Mouse (Mus musculus) neural tube, embryonic 11.5 days (tissue): ENCODE measurements around the gene Ggta1. TPM values are rescaled to one million over a fixed set of nuclear protein-coding genes. Genes with fewer than 3 reads are reported as not detected.

ENCODE experiments used
- ATAC-seq: fragments of 200-750 bp; cut with Nextera tagmentation; 2 replicates; pipeline ENCODE4 v1.8.0; 2017; ENCODE audit warnings: moderate number of reproducible peaks, mild to moderate bottlenecking, moderate TSS enrichment, moderate library complexity; ENCODE audit not compliant: insufficient read depth, low FRiP score, low TSS enrichment
- DNase-seq: peaks from one replicate; pipeline ENCODE4 v3.0.0-alpha.2; 2015; ENCODE audit warnings: low spot score
- H3K27ac ChIP-seq: fragments of 300-500 bp; sonication (generic); 2 replicates; pipeline ENCODE4 v1.5.1; 2014; ENCODE audit warnings: low read depth, mild to moderate bottlenecking, low read length
- H3K27me3 ChIP-seq: fragments of 300-500 bp; sonication (generic); 2 replicates; pipeline ENCODE4 v1.6.1; 2014; ENCODE audit warnings: mild to moderate bottlenecking, low read length, mixed read lengths; ENCODE audit not compliant: control insufficient read depth, insufficient read depth
- H3K36me3 ChIP-seq: fragments of 300-500 bp; sonication (generic); 2 replicates; pipeline ENCODE4 v1.6.1; 2014; ENCODE audit warnings: mild to moderate bottlenecking, low read length, moderate library complexity, mixed read lengths; ENCODE audit not compliant: control insufficient read depth, insufficient read depth
- H3K4me1 ChIP-seq: fragments of 300-500 bp; sonication (generic); 2 replicates; pipeline ENCODE4 v1.6.1; 2014; ENCODE audit warnings: low read length, mixed read lengths; ENCODE audit not compliant: control insufficient read depth, insufficient read depth
- H3K4me2 ChIP-seq: fragments of 300-500 bp; sonication (generic); 2 replicates; pipeline ENCODE4 v1.6.1; 2014; ENCODE audit warnings: low read depth, mild to moderate bottlenecking, moderate library complexity
- H3K4me3 ChIP-seq: fragments of 300-500 bp; sonication (generic); 2 replicates; pipeline ENCODE4 v1.5.1; 2014; ENCODE audit warnings: low read depth, low read length
- H3K9ac ChIP-seq: fragments of 300-500 bp; sonication (generic); 2 replicates; pipeline ENCODE4 v1.6.1; 2014; ENCODE audit warnings: mild to moderate bottlenecking, low read length
- H3K9me3 ChIP-seq: fragments of 300-500 bp; sonication (generic); 2 replicates; pipeline ENCODE4 v1.6.1; 2016; ENCODE audit warnings: low read length; ENCODE audit not compliant: control insufficient read depth
- WGBS: fragments of 180-500 bp; shearing (Covaris S2); extraction: QIAGEN DNeasy Blood & Tissue Kit; methylation state at CpG from one replicate; pipeline ENCODE4 v1.1.7; 2014; 5-methylcytosine and 5-hydroxymethylcytosine counted together
- polyA plus RNA-seq: library from polyadenylated mRNA; unstranded; fragments of >200 nt; fragmentation: Nextera tagmentation; extraction: Ambion mirVana; gene quantifications from 2 replicates; pipeline ENCODE4 v1.2.1, GENCODE M21; 2014

Gene Ggta1
- polyA plus RNA-seq: 7.3 and 9.5 TPM in 2 replicates

- ATAC-seq (no peak), DNase-seq (peak; percentile 29)
- H3K9ac ChIP-seq: peak within 1 kb of the TSS; percentile 70
- 22% methylated on average over 7 of the region's 7 CpGs for WGBS
- H3K4me1 ChIP-seq: peaks cover 3% of the 10 kb centered on the region; the same call in 1 of the 2 replicates
- H3K27ac ChIP-seq: 0 out of 2 replicates have a peak within 1 kb of the TSS, but pooled peaks have one; percentile 14
- H3K36me3 ChIP-seq: no peaks in the 10 kb centered on the region
- no peaks in the 10 kb centered on the region for H3K9me3 ChIP-seq
- H3K4me2 ChIP-seq: peak within 1 kb of the TSS; percentile 97
- H3K4me3 ChIP-seq: peak within 1 kb of the TSS; percentile 56
- H3K27me3 ChIP-seq: no peaks in the 10 kb centered on the region; the same call in 1 of the 2 replicates
Observed at GRCm38 (mm10) chr2:35462791-35463281, at the start of gene Ggta1. TSS of gene Ggta1 (minus strand) at chr2:35463231.

- DNase-seq (no peak), ATAC-seq (no peak)
- Histone ChIP-seq H3K27me3 (no peaks in the 10 kb centered on the region), H3K4me1 (no peaks in the 10 kb centered on the region; the same call in 1 of the 2 replicates), H3K4me3 (no peak overlapping the region), H3K9me3 (no peaks in the 10 kb centered on the region), H3K36me3 (no peaks in the 10 kb centered on the region), H3K9ac (no peak overlapping the region), H3K4me2 (no peak overlapping the region), H3K27ac (no peak overlapping the region)
- WGBS: 95% methylated on average over 4 of the region's 4 CpGs
Observed at GRCm38 (mm10) chr2:35512226-35512625, 49.2 kb upstream of the Ggta1 start.

- 37% methylated on average over 1 of the region's 1 CpGs for WGBS
- no peaks in the 10 kb centered on the region for H3K27me3 ChIP-seq
- ATAC-seq: no peak
- no peak overlapping the region for H3K4me2 ChIP-seq
- DNase-seq: no peak
- no peak overlapping the region for H3K9ac ChIP-seq
- no peaks in the 10 kb centered on the region; the same call in 1 of the 2 replicates for H3K4me1 ChIP-seq
- H3K4me3 ChIP-seq: no peak overlapping the region
- H3K36me3 ChIP-seq: no peaks in the 10 kb centered on the region
- H3K27ac ChIP-seq: no peak overlapping the region
- no peaks in the 10 kb centered on the region for H3K9me3 ChIP-seq
Observed at GRCm38 (mm10) chr2:35510920-35511319, 47.9 kb upstream of the Ggta1 start.

- DNase-seq: no peak
- no peak for ATAC-seq
- WGBS: 51% methylated on average over 4 of the region's 4 CpGs
Observed at GRCm38 (mm10) chr2:35509888-35510287, 46.9 kb upstream of the Ggta1 start.

GRCm38 (mm10) chr2:35509343-35509667, 46.3 kb upstream of the Ggta1 start:
- ATAC-seq (no peak), DNase-seq (no peak)
- no peak overlapping the region for H3K9ac ChIP-seq
- H3K27me3 ChIP-seq: no peaks in the 10 kb centered on the region
- H3K36me3 ChIP-seq: no peaks in the 10 kb centered on the region
- no peaks in the 10 kb centered on the region; the same call in 1 of the 2 replicates for H3K4me1 ChIP-seq
- H3K4me2 ChIP-seq: no peak overlapping the region
- no peak overlapping the region for H3K27ac ChIP-seq
- H3K9me3 ChIP-seq: no peaks in the 10 kb centered on the region
- H3K4me3 ChIP-seq: no peak overlapping the region
- WGBS: 37% methylated on average over 6 of the region's 6 CpGs

More at GRCm38 (mm10) chr2:35509888-35510287, 46.9 kb upstream of the Ggta1 start:
- Histone ChIP-seq H3K4me1 (no peaks in the 10 kb centered on the region; the same call in 1 of the 2 replicates), H3K4me3 (no peak overlapping the region), H3K4me2 (no peak overlapping the region), H3K27ac (no peak overlapping the region), H3K9ac (no peak overlapping the region), H3K27me3 (no peaks in the 10 kb centered on the region), H3K9me3 (no peaks in the 10 kb centered on the region), H3K36me3 (no peaks in the 10 kb centered on the region)

- no peak overlapping the region for H3K9ac ChIP-seq
- H3K4me3 ChIP-seq: no peak overlapping the region
- H3K9me3 ChIP-seq: no peaks in the 10 kb centered on the region
- WGBS: 50% methylated on average over 10 of the region's 10 CpGs
- H3K4me2 ChIP-seq: no peak overlapping the region
- DNase-seq: no peak
- ATAC-seq: no peak
- H3K4me1 ChIP-seq: no peaks in the 10 kb centered on the region
- no peaks in the 10 kb centered on the region for H3K36me3 ChIP-seq
- no peak overlapping the region for H3K27ac ChIP-seq
- H3K27me3 ChIP-seq: no peaks in the 10 kb centered on the region
Observed at GRCm38 (mm10) chr2:35508597-35509342, 45.7 kb upstream of the Ggta1 start.

GRCm38 (mm10) chr2:35507191-35507511, 44.1 kb upstream of the Ggta1 start:
- Histone ChIP-seq H3K4me2 (no peak overlapping the region), H3K4me1 (no peaks in the 10 kb centered on the region), H3K36me3 (no peaks in the 10 kb centered on the region), H3K4me3 (no peak overlapping the region), H3K27me3 (no peaks in the 10 kb centered on the region), H3K9ac (no peak overlapping the region), H3K27ac (no peak overlapping the region), H3K9me3 (no peaks in the 10 kb centered on the region)
- 58% methylated on average over 9 of the region's 9 CpGs for WGBS
- DNase-seq (no peak), ATAC-seq (no peak)

- no peak for ATAC-seq
- no peaks in the 10 kb centered on the region for H3K4me1 ChIP-seq
Observed at GRCm38 (mm10) chr2:35506311-35507190, 43.5 kb upstream of the Ggta1 start.

More at GRCm38 (mm10) chr2:35506311-35507190, 43.5 kb upstream of the Ggta1 start:
- no peaks in the 10 kb centered on the region for H3K36me3 ChIP-seq
- DNase-seq: no peak
- WGBS: 73% methylated on average over 6 of the region's 6 CpGs
- H3K4me2 ChIP-seq: no peak overlapping the region
- H3K27ac ChIP-seq: no peak overlapping the region
- no peak overlapping the region for H3K9ac ChIP-seq
- no peaks in the 10 kb centered on the region for H3K9me3 ChIP-seq
- no peak overlapping the region for H3K4me3 ChIP-seq
- H3K27me3 ChIP-seq: no peaks in the 10 kb centered on the region
